16 mouse cellular contexts compared by ENCODE assay signal in the genomic region with DNA sequence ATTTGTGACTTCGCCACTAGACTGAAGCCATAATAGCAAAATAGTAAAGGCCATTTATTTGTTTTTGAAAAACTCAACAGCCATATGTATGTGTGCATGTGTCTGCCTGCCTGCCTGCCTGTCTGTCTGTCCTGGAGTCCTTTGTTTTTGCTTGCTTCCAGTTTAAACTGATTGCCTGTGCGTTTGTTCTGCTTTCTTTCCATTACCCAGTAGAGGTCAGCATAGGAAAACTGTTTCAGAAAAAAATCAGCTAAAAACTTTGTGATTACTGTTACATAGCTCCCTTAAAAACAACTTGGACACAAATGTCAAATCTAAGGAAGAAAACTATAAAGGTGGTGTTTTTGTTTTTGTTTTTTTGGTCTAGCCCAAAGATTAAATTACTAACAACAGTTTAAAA. TPM values are rescaled to one million over a fixed set of nuclear protein-coding genes. Genes with fewer than 3 reads are reported as not detected.
DNase-seq lines count a peak whose midpoint lies in the region; ATAC-seq and TF ChIP-seq lines count a peak whose summit lies in the region.
"Had no signal": no experiment of that assay in that cellular context is flagged by ENCODE, and none has a peak within 500 bp of the region (broad histone marks: within the 10 kb centered on the region; RNA-seq: fewer than 3 reads in every experiment).

No protein-coding gene starts in this region.

- in situ Hi-C loops in Patski (cut with MboI; ENCODE audit: low pct_unique_long_range_greater_than_20kb), result loop anchor here (25.0 kb wide), 3 partner anchors 311 to 1111 kb away; no protein-coding TSS in a partner anchor

- CTCF ChIA-PET in Patski (lab: Charles Lee), result interaction anchor here (1.2 kb wide), 1 partner anchor 18 kb away, joined by 3 read pairs; no protein-coding TSS in a partner anchor

- 45% methylated on average over 2 of the region's 2 CpGs for WGBS in embryonic facial prominence, embryonic 11.5 days
- WGBS in embryonic facial prominence, embryonic 10.5 days, result 46% methylated on average over 2 of the region's 2 CpGs
- 48% methylated on average over 2 of the region's 2 CpGs for WGBS in midbrain, postnatal 0 days

- no peak overlapping the region for H3K27ac ChIP-seq in embryonic facial prominence, embryonic 11.5 days (replicated peaks; ENCODE audit: low read depth, low read length)
- H3K27ac ChIP-seq in embryonic facial prominence, embryonic 10.5 days (replicated peaks), result no peak overlapping the region
- H3K27ac ChIP-seq in layer of hippocampus, adult 2 months, result no peak overlapping the region
- H3K27ac ChIP-seq in midbrain, postnatal 0 days (ENCODE audit: low read depth, low read length), result no peak overlapping the region
- H3K27ac ChIP-seq: forebrain, embryonic 12.5 days; limb, embryonic 15.5 days had no signal

- POLR2A ChIA-PET in Patski (lab: Charles Lee), result no interaction called here

- no peaks in the 10 kb centered on the region for H3K4me1 ChIP-seq in embryonic facial prominence, embryonic 11.5 days (ENCODE audit: control insufficient read depth, insufficient read depth, low read length)
- H3K4me1 ChIP-seq in embryonic facial prominence, embryonic 10.5 days, result no peaks in the 10 kb centered on the region
- H3K4me1 ChIP-seq in midbrain, postnatal 0 days (ENCODE audit: insufficient read depth, low read length), result no peaks in the 10 kb centered on the region
- H3K4me1 ChIP-seq: forebrain, embryonic 12.5 days; limb, embryonic 15.5 days had no signal

- no peak for ATAC-seq in embryonic facial prominence, embryonic 11.5 days (replicated peaks; ENCODE audit: insufficient number of reproducible peaks, low FRiP score, low TSS enrichment, low read depth)
- ATAC-seq in Patski, result peak; percentile 39
- ATAC-seq in midbrain, postnatal 0 days (ENCODE audit: low FRiP score), result peak; percentile 38; the same call in 1 of the 2 replicates
- ATAC-seq: lung, postnatal 0 days had no signal

- no peaks in the 10 kb centered on the region for H3K36me3 ChIP-seq in embryonic facial prominence, embryonic 11.5 days (replicated peaks; ENCODE audit: control insufficient read depth, insufficient read depth, low read depth, low read length)
- no peaks in the 10 kb centered on the region for H3K36me3 ChIP-seq in embryonic facial prominence, embryonic 10.5 days (replicated peaks)
- H3K36me3 ChIP-seq in midbrain, postnatal 0 days (ENCODE audit: insufficient read depth, low read length), result no peaks in the 10 kb centered on the region
- H3K36me3 ChIP-seq: forebrain, embryonic 12.5 days; limb, embryonic 15.5 days had no signal

- no peaks in the 10 kb centered on the region for H3K9me3 ChIP-seq in embryonic facial prominence, embryonic 11.5 days (replicated peaks; ENCODE audit: control insufficient read depth, low read length)
- no peaks in the 10 kb centered on the region for H3K9me3 ChIP-seq in embryonic facial prominence, embryonic 10.5 days
- no peaks in the 10 kb centered on the region for H3K9me3 ChIP-seq in midbrain, postnatal 0 days (ENCODE audit: low read length)
- H3K9me3 ChIP-seq: forebrain, embryonic 12.5 days; limb, embryonic 15.5 days had no signal

- H3K9ac ChIP-seq in embryonic facial prominence, embryonic 11.5 days (replicated peaks; ENCODE audit: low read length), result no peak overlapping the region
- no peak overlapping the region for H3K9ac ChIP-seq in midbrain, postnatal 0 days (replicated peaks; ENCODE audit: low read length, poor library complexity, severe bottlenecking)
- H3K9ac ChIP-seq: forebrain, embryonic 12.5 days; limb, embryonic 15.5 days had no signal

- H3K4me2 ChIP-seq in embryonic facial prominence, embryonic 11.5 days (ENCODE audit: low read depth, low read length), result no peak overlapping the region
- H3K4me2 ChIP-seq in midbrain, postnatal 0 days (ENCODE audit: low read depth, low read length, poor library complexity, severe bottlenecking), result no peak overlapping the region
- H3K4me2 ChIP-seq: forebrain, embryonic 12.5 days; limb, embryonic 15.5 days had no signal

- TF ChIP-seq CTCF in layer of hippocampus, adult 2 months (conservative IDR thresholded peaks at IDR 0.05), result peak; percentile 73
- peak; percentile 55 for TF ChIP-seq CTCF in Patski (IDR thresholded peaks at IDR 0.05)
- peak; percentile 81 for TF ChIP-seq CTCF in midbrain, postnatal 0 days (IDR thresholded peaks at IDR 0.05)

- H3K27me3 ChIP-seq in embryonic facial prominence, embryonic 11.5 days (ENCODE audit: control insufficient read depth, insufficient read depth, low read length), result no peaks in the 10 kb centered on the region
- H3K27me3 ChIP-seq in embryonic facial prominence, embryonic 10.5 days (replicated peaks; ENCODE audit: low read depth, poor library complexity, severe bottlenecking), result no peaks in the 10 kb centered on the region
- no peaks in the 10 kb centered on the region for H3K27me3 ChIP-seq in Patski
- no peaks in the 10 kb centered on the region for H3K27me3 ChIP-seq in midbrain, postnatal 0 days (ENCODE audit: insufficient read depth, low read length)
- H3K27me3 ChIP-seq: forebrain, embryonic 12.5 days; limb, embryonic 15.5 days had no signal

- H3K4me3 ChIP-seq in embryonic facial prominence, embryonic 11.5 days (ENCODE audit: low read depth, low read length), result no peak overlapping the region
- H3K4me3 ChIP-seq in embryonic facial prominence, embryonic 10.5 days, result no peak overlapping the region
- no peak overlapping the region for H3K4me3 ChIP-seq in layer of hippocampus, adult 2 months
- H3K4me3 ChIP-seq in midbrain, postnatal 0 days (ENCODE audit: low read depth, low read length), result no peak overlapping the region
- H3K4me3 ChIP-seq: forebrain, embryonic 12.5 days; limb, embryonic 15.5 days had no signal

- peak; percentile 38 for DNase-seq in embryonic facial prominence, embryonic 11.5 days (ENCODE audit: low spot score)
- no peak for DNase-seq in embryonic facial prominence, embryonic 10.5 days (ENCODE audit: low spot score)
- DNase-seq in layer of hippocampus, adult 2 months (ENCODE audit: low spot score in 2 of 2), result no peak
- no peak for DNase-seq in layer of hippocampus, adult 9-10 months (ENCODE audit: low spot score)
- DNase-seq in Patski (ENCODE audit: low read depth, low spot score), result no peak
- peak; percentile 55 for DNase-seq in midbrain, postnatal 0 days (ENCODE audit: low spot score)
- DNase-seq in heart, postnatal 4 days, result no peak
- no peak for DNase-seq in lung, postnatal 14 days
- DNase-seq: adrenal gland, postnatal 10 days; heart, postnatal 14 days had no signal

RNA-seq across cellular contexts. Expression of gene Slc5a7, which starts 52.0 kb away (rescaled TPM):
- polyA plus RNA-seq in embryonic facial prominence, embryonic 11.5 days (2014; fragmentation: Nextera tagmentation; extraction: Ambion mirVana), result 0.69 and 1.6 TPM in 2 replicates
- 0.38 and 0.45 TPM in 2 replicates for polyA plus RNA-seq in embryonic facial prominence, embryonic 10.5 days (2016; fragmentation: Nextera tagmentation; extraction: Ambion mirVana)
- total RNA-seq in layer of hippocampus, adult 2 months (2021), result under 1 TPM; 0.20 to 0.25 TPM
- polyA plus RNA-seq in Patski (2021), result not detected
- 5.4 and 5.9 TPM in 2 replicates for total RNA-seq in midbrain, postnatal 0 days (2014; rRNA removed)
- 2.5 and 2.7 TPM in 2 replicates for polyA plus RNA-seq in midbrain, postnatal 0 days (2015; fragmentation: Nextera tagmentation; extraction: Ambion mirVana)
- total RNA-seq in heart, postnatal 4 days (2021), result under 1 TPM; 0.67 to 0.95 TPM
- total RNA-seq: common myeloid progenitor, adult 5-6 weeks; granulocyte monocyte progenitor cell, adult 5-6 weeks had no signal
- polyA plus RNA-seq: spleen, adult 2 months had no signal

Comparison
In these comparisons a context has a peak if more than half of its experiments do, and no peak if none do; other contexts are left out.
1. DNase-seq: peak in embryonic facial prominence, embryonic 11.5 days (single experiment) and midbrain, postnatal 0 days (single experiment); none in embryonic facial prominence, embryonic 10.5 days (single experiment), layer of hippocampus, adult 2 months (0 of 2), layer of hippocampus, adult 9-10 months (single experiment), Patski (single experiment), heart, postnatal 4 days (single experiment) and lung, postnatal 14 days (single experiment).
2. Peak in every context shown above with its lines, with median percentiles within 50 percentile points of each other: CTCF ChIP-seq.